Mouse (Mus musculus) brain, embryonic 14.5 days (tissue): Measurements from ENCODE around the gene Prima1. TPM values are rescaled to one million over a fixed set of nuclear protein-coding genes. Genes with fewer than 3 reads are reported as not detected.

Experiments used
- DNase-seq: peaks from one replicate; pipeline ENCODE4 v3.0.0-alpha.2; 2011; ENCODE audit warnings: low read depth
- CTCF ChIP-seq: fragments of 200-500 bp; IDR thresholded peaks from 2 replicates; pipeline ENCODE4 v1.5.1; 2012; ENCODE audit warnings: inconsistent platforms, mild to moderate bottlenecking, moderate library complexity, borderline replicate concordance; ENCODE audit not compliant: insufficient read depth, insufficient read length; ENCODE audit errors: extremely low read depth
- POLR2A ChIP-seq: fragments of 200-500 bp; IDR thresholded peaks from 2 replicates; pipeline ENCODE4 v1.6.1; 2012; ENCODE audit warnings: mild to moderate bottlenecking, inconsistent platforms, borderline replicate concordance; ENCODE audit not compliant: poor library complexity, insufficient read depth, insufficient read length, severe bottlenecking; ENCODE audit errors: extremely low read depth
- polyA plus RNA-seq: library from polyadenylated mRNA; depleted of rRNA; stranded (reverse); fragments of >200 nt; gene quantifications from 2 replicates; pipeline ENCODE4 v1.2.3, GENCODE M21; 2012

The Prima1 gene
- polyA plus RNA-seq, 1 experiment, result 2.3 TPM

- TF ChIP-seq CTCF (no peak), POLR2A (no peak)
These were observed 18.3 kb downstream of the Prima1 start for GRCm38 (mm10) chr12:103223671-103224070.

GRCm38 (mm10) chr12:103215877-103216610, 25.9 kb downstream of the Prima1 start:
- no peak for TF ChIP-seq CTCF
- TF ChIP-seq POLR2A, result no peak
- DNase-seq, result peak; percentile 19

More at GRCm38 (mm10) chr12:103223671-103224070, 18.3 kb downstream of the Prima1 start:
- no peak for DNase-seq

GRCm38 (mm10) chr12:103214797-103215196, 27.2 kb downstream of the Prima1 start:
- no peak for DNase-seq
- TF ChIP-seq POLR2A (no peak), CTCF (no peak)

GRCm38 (mm10) chr12:103214270-103214669, 27.7 kb downstream of the Prima1 start:
- no peak for TF ChIP-seq CTCF
- no peak for TF ChIP-seq POLR2A
- peak; percentile 92 for DNase-seq

- DNase-seq, result no peak
- TF ChIP-seq CTCF, result no peak
- no peak for TF ChIP-seq POLR2A
These were observed 28.4 kb downstream of the Prima1 start for GRCm38 (mm10) chr12:103213591-103213990.

- TF ChIP-seq CTCF, result no peak
- no peak for TF ChIP-seq POLR2A
- no peak for DNase-seq
These were observed 30.9 kb downstream of the Prima1 start for GRCm38 (mm10) chr12:103211078-103211477.

- no peak for DNase-seq
- TF ChIP-seq CTCF (no peak), POLR2A (no peak)
These were observed 32.4 kb downstream of the Prima1 start for GRCm38 (mm10) chr12:103209581-103209980.

- DNase-seq, result peak; percentile 26
- TF ChIP-seq POLR2A, result no peak
- no peak for TF ChIP-seq CTCF
These were observed 36.4 kb downstream of the Prima1 start for GRCm38 (mm10) chr12:103205561-103205960.

GRCm38 (mm10) chr12:103202592-103203544, 39.1 kb downstream of the Prima1 start:
- DNase-seq, result peak; percentile 79
- no peak for TF ChIP-seq CTCF

GRCm38 (mm10) chr12:103192996-103193395, 49.0 kb downstream of the Prima1 start:
- no peak for DNase-seq

GRCm38 (mm10) chr12:103189771-103190170, 52.2 kb downstream of the Prima1 start:
- no peak for TF ChIP-seq POLR2A
- TF ChIP-seq CTCF, result no peak
- peak; percentile 61 for DNase-seq

More at GRCm38 (mm10) chr12:103192996-103193395, 49.0 kb downstream of the Prima1 start:
- TF ChIP-seq CTCF (no peak), POLR2A (no peak)

- TF ChIP-seq CTCF, result no peak
- TF ChIP-seq POLR2A, result no peak
- DNase-seq, result peak; percentile 8
These were observed 53.7 kb downstream of the Prima1 start for GRCm38 (mm10) chr12:103188223-103188622.

- DNase-seq, result no peak
- no peak for TF ChIP-seq POLR2A
- no peak for TF ChIP-seq CTCF
These were observed 54.9 kb downstream of the Prima1 start for GRCm38 (mm10) chr12:103187020-103187419.

- TF ChIP-seq CTCF, result no peak
- TF ChIP-seq POLR2A, result no peak
- no peak for DNase-seq
These were observed 58.9 kb downstream of the Prima1 start for GRCm38 (mm10) chr12:103183057-103183456.

GRCm38 (mm10) chr12:103168892-103169291, 73.1 kb downstream of the Prima1 start:
- TF ChIP-seq CTCF (no peak), POLR2A (no peak)

More at GRCm38 (mm10) chr12:103168892-103169291, 73.1 kb downstream of the Prima1 start:
- DNase-seq, result no peak
